Mouse (Mus musculus) embryonic facial prominence, embryonic 10.5 days (tissue): ENCODE data around the gene Kcna10. TPM values are rescaled to one million over a fixed set of nuclear protein-coding genes. Genes with fewer than 3 reads are reported as not detected.

Source experiments
- DNase-seq: peaks from one replicate; pipeline ENCODE4 v3.0.0-alpha.2; 2017; ENCODE audit warnings: low spot score
- H3K27ac ChIP-seq: fragments of 300-500 bp; sonication (generic); replicated peaks from 2 replicates; pipeline ENCODE4 v1.5.1; 2016; ENCODE audit warnings: mild to moderate bottlenecking
- H3K27me3 ChIP-seq: fragments of 300-500 bp; sonication (generic); replicated peaks from 2 replicates; pipeline ENCODE4 v1.6.1; 2016; ENCODE audit warnings: low read depth, mild to moderate bottlenecking; ENCODE audit not compliant: poor library complexity, severe bottlenecking
- H3K36me3 ChIP-seq: fragments of 300-500 bp; sonication (generic); replicated peaks from 2 replicates; pipeline ENCODE4 v1.6.1; 2016; ENCODE audit warnings: mild to moderate bottlenecking, moderate library complexity
- H3K4me1 ChIP-seq: fragments of 300-500 bp; sonication (generic); 2 replicates; pipeline ENCODE4 v1.6.1; 2016
- H3K4me3 ChIP-seq: fragments of 300-500 bp; sonication (generic); 2 replicates; pipeline ENCODE4 v1.5.1; 2016; ENCODE audit warnings: mild to moderate bottlenecking, moderate library complexity
- H3K9me3 ChIP-seq: fragments of 300-500 bp; sonication (generic); 2 replicates; pipeline ENCODE4 v1.6.1; 2016; ENCODE audit warnings: mild to moderate bottlenecking
- WGBS: fragments of 180-500 bp; shearing (Covaris S2); methylation state at CpG from one replicate; pipeline ENCODE4 v1.1.7; 2016; 5-methylcytosine and 5-hydroxymethylcytosine counted together
- polyA plus RNA-seq: library from polyadenylated mRNA; unstranded; fragments of >200 nt; fragmentation: Nextera tagmentation; extraction: Ambion mirVana; gene quantifications from 2 replicates; pipeline ENCODE4 v1.2.1, GENCODE M21; 2016

Kcna10 gene
- polyA plus RNA-seq, 1 experiment from 2014 or later, result not detected

GRCm38 (mm10) chr3:107233351-107233813 lies 50.5 kb downstream of the Kcna10 start:
- WGBS, result 9% methylated on average over 11 of the region's 11 CpGs
- DNase-seq, result peak; percentile 81

GRCm38 (mm10) chr3:107233945-107234344 lies 51.1 kb downstream of the Kcna10 start:
- WGBS, result 32% methylated on average over 2 of the region's 2 CpGs

More at GRCm38 (mm10) chr3:107233351-107233813, 50.5 kb downstream of the Kcna10 start:
- Histone ChIP-seq H3K4me3 (no peak overlapping the region), H3K9me3 (no peaks in the 10 kb centered on the region), H3K27me3 (no peaks in the 10 kb centered on the region; the same call in 1 of the 2 replicates), H3K36me3 (no peaks in the 10 kb centered on the region), H3K27ac (no peak overlapping the region), H3K4me1 (peaks cover 13% of the 10 kb centered on the region)

DNA sequence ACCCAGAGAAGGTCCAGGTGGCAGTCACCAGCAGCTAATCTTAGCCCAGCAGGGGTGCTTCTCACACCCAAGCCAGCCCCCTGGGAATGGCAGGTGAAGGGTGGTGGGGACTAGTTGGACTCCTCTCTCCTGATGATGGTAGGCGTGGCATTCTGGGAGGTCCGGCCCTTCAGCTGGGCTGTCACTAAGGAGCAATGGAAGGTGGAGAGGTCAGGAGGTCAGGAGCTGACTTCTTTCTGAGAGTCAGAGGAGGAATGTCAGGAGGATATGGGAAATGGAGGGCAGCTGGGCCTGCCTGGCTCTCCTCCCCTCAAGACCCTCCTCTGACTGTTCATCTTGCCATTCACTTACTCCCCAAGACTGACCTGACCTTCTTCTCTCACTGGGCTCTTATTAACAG lies 55.2 kb downstream of the Kcna10 start:
- no peak for DNase-seq
- WGBS, result 50% methylated on average over 2 of the region's 2 CpGs

More at GRCm38 (mm10) chr3:107233945-107234344, 51.1 kb downstream of the Kcna10 start:
- Histone ChIP-seq H3K27me3 (no peaks in the 10 kb centered on the region; the same call in 1 of the 2 replicates), H3K27ac (no peak overlapping the region), H3K4me1 (peaks cover 13% of the 10 kb centered on the region), H3K9me3 (no peaks in the 10 kb centered on the region), H3K36me3 (no peaks in the 10 kb centered on the region), H3K4me3 (no peak overlapping the region)
- DNase-seq, result no peak

DNA sequence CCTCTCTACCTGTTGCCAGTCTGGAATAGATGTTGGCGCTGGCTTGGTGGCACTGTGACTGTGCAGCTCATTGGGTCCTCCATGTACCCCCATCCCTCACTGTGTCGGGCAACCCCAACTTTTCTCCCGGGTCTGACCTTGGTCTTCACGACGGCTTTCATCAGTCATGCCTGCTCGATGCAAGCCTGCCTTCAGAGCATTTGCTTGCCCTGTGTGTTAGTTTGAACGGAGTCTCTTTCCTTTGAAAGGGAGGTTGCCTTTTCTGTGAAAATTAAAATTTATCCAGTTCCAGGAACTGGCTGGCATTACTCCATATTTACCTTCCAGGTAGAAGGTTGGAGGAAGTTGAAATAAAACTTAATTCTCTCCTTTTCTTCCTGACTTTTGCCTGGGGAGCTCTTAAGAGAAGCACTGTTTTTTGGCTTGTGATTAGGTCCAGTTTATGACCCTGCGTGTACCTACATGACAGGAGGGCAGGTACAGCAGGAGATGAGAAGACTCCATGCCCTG lies 55.7 kb downstream of the Kcna10 start:
- 92% methylated on average over 8 of the region's 8 CpGs for WGBS
- no peak overlapping the region for H3K27ac ChIP-seq
- H3K36me3 ChIP-seq, result no peaks in the 10 kb centered on the region
- no peaks in the 10 kb centered on the region for H3K27me3 ChIP-seq
- H3K4me1 ChIP-seq, result peaks cover 11% of the 10 kb centered on the region
- no peaks in the 10 kb centered on the region for H3K9me3 ChIP-seq
- H3K4me3 ChIP-seq, result no peak overlapping the region
- no peak for DNase-seq

More for the DNA sequence above, 55.2 kb downstream of the Kcna10 start:
- H3K27me3 ChIP-seq, result no peaks in the 10 kb centered on the region
- H3K4me1 ChIP-seq, result peaks cover 11% of the 10 kb centered on the region
- H3K27ac ChIP-seq, result no peak overlapping the region
- H3K9me3 ChIP-seq, result no peaks in the 10 kb centered on the region
- H3K4me3 ChIP-seq, result no peak overlapping the region
- no peaks in the 10 kb centered on the region for H3K36me3 ChIP-seq

- Histone ChIP-seq H3K27ac (no peak within 1 kb of the TSS), H3K4me3 (no peak within 1 kb of the TSS), H3K4me1 (peaks cover 11% of the 10 kb centered on the region), H3K9me3 (no peaks in the 10 kb centered on the region), H3K36me3 (no peaks in the 10 kb centered on the region), H3K27me3 (no peaks in the 10 kb centered on the region)
- WGBS, result 88% methylated on average over 9 of the region's 9 CpGs
- DNase-seq, result no peak
Measured at GRCm38 (mm10) chr3:107239607-107240006, 56.8 kb downstream of the Kcna10 start, which contains the start of gene Prok1. Gene Prok1, minus strand, starts transcription at chr3:107239707.

DNA sequence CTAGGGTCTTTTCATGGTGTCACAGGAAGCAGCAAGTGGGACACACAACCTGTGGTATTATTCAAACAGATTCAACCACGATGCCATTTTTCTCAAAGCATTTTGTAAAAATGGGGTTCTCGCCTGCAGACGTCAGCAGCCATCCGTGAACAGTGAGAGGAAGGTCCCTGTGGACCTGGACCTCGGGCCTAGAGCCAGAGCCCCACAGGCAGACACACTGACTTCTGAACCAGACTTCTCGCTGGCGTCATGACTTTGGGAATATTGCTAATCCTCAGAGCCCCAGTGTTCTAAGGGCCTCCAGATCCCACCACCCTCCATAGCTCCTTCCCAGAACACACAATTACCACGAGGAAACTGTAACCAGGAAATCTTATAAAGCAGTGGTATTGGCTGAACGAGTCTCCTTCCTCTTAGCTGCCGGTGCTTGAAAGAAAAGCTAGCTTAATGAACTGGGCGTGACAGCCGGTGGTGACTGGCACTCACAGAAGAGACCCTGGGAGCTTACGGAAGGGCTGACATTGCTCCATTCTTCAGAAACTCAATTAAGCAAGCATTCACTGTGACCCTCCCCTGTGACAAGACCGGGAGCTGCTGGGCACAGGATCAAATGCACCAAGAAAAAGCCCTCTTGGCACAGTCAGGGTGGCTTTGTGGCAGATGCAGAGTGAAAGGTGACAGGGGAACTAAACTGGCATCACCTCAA lies 58.7 kb downstream of the Kcna10 start:
- whole genome bisulfite sequencing, result 44% methylated on average over 14 of the region's 14 CpGs
- DNase-seq, result no peak
- Histone ChIP-seq H3K9me3 (no peaks in the 10 kb centered on the region), H3K27me3 (no peaks in the 10 kb centered on the region), H3K4me1 (peaks cover 11% of the 10 kb centered on the region), H3K4me3 (no peak overlapping the region), H3K27ac (no peak overlapping the region), H3K36me3 (no peaks in the 10 kb centered on the region)

Other genes with a start within 250 kb of the Kcna10 start
- gene Kcna3, start 146.9 kb upstream of the Kcna10 start, polyA plus RNA-seq, result 2.1 and 2.3 TPM in 2 replicates
- 0.02 and 0.03 TPM in 2 replicates for gene Kcna2, start 81.9 kb upstream of the Kcna10 start, polyA plus RNA-seq
- 0.11 TPM in 1 of 2 replicates, not detected in the other for gene Cym, start 38.7 kb downstream of the Kcna10 start, polyA plus RNA-seq
- not detected in 2 replicates for gene A630076J17Rik, start 47.6 kb downstream of the Kcna10 start, polyA plus RNA-seq
- gene Prok1, start 56.7 kb downstream of the Kcna10 start, polyA plus RNA-seq, result not detected in 2 replicates
- gene Lamtor5, start 95.8 kb downstream of the Kcna10 start, polyA plus RNA-seq, result 187 and 191 TPM in 2 replicates
- gene Slc16a4, start 108.2 kb downstream of the Kcna10 start, polyA plus RNA-seq, result 2.1 and 2.5 TPM in 2 replicates
- 21.0 and 21.6 TPM in 2 replicates for gene Rbm15, start 150.6 kb downstream of the Kcna10 start, polyA plus RNA-seq